Mouse (Mus musculus) CH12.LX (cell line): ENCODE results near the gene Tox2.

Experiments
- BHLHE40 ChIP-seq: IDR thresholded peaks from 2 replicates; pipeline ENCODE4 v1.6.1; 2011; ENCODE audit warnings: mild to moderate bottlenecking, low read depth, low read length, improper control_type of control experiment
- CTCF ChIP-seq, 2 experiments: IDR thresholded peaks in 1 of 2; conservative IDR thresholded peaks in 1 of 2; 2 replicates each; pipeline ENCODE4 v1.5.1; 2011 to 2012; ENCODE audit warnings: low read depth in 2 of 2, low read length in 2 of 2, improper control_type of control experiment in 1 of 2, inconsistent platforms in 1 of 2, mild to moderate bottlenecking in 1 of 2, moderate library complexity in 1 of 2
- EP300 ChIP-seq: IDR thresholded peaks from 2 replicates; pipeline ENCODE4 v1.6.1; 2011; ENCODE audit warnings: low read length, improper control_type of control experiment
- MAX ChIP-seq: IDR thresholded peaks from 2 replicates; pipeline ENCODE4 v1.6.1; 2011; ENCODE audit warnings: low read length, improper control_type of control experiment
- MAZ ChIP-seq: IDR thresholded peaks from 2 replicates; pipeline ENCODE4 v1.6.1; 2012; ENCODE audit warnings: low read depth, mild to moderate bottlenecking, inconsistent platforms, low read length, improper control_type of control experiment, moderate library complexity
- POLR2AphosphoS2 ChIP-seq: IDR thresholded peaks from 2 replicates; pipeline ENCODE4 v1.6.1; 2011; ENCODE audit warnings: low read depth, low read length, improper control_type of control experiment
- RAD21 ChIP-seq: IDR thresholded peaks from 2 replicates; pipeline ENCODE4 v1.6.1; 2011; ENCODE audit warnings: low read depth, mild to moderate bottlenecking, low read length, improper control_type of control experiment, moderate library complexity
- TCF12 ChIP-seq: IDR thresholded peaks from 2 replicates; pipeline ENCODE4 v1.6.1; 2014; ENCODE audit warnings: low read depth, mild to moderate bottlenecking, inconsistent platforms, low read length, improper control_type of control experiment
- USF2 ChIP-seq: conservative IDR thresholded peaks from 2 replicates; pipeline ENCODE4 v1.6.1; 2011; ENCODE audit warnings: low read depth, low read length, improper control_type of control experiment
- ZC3H11A ChIP-seq: IDR thresholded peaks from 2 replicates; pipeline ENCODE4 v1.6.1; 2012; ENCODE audit warnings: low read depth, mild to moderate bottlenecking, inconsistent platforms, low read length, improper control_type of control experiment
- ZMIZ1 ChIP-seq: IDR thresholded peaks from 2 replicates; pipeline ENCODE4 v1.6.1; 2012; ENCODE audit warnings: low read depth, mild to moderate bottlenecking, inconsistent platforms, low read length, improper control_type of control experiment
- ZNF384 ChIP-seq: IDR thresholded peaks from 2 replicates; pipeline ENCODE4 v1.6.1; 2012; ENCODE audit warnings: low read depth, low read length, improper control_type of control experiment, inconsistent platforms

GRCm38 (mm10) chr2:163158979-163159378 lies 43.9 kb upstream of the Tox2 start:
- TF ChIP-seq CTCF (conservative IDR thresholded peaks at IDR 0.05 in 1 of 2, IDR thresholded peaks at IDR 0.05 in 1 of 2; ENCODE audit: low read depth in 2 of 2, low read length in 2 of 2) (no peak), ZC3H11A (no peak), POLR2AphosphoS2 (no peak), BHLHE40 (no peak), MAZ (no peak), USF2 (no peak), TCF12 (no peak), ZMIZ1 (no peak), EP300 (no peak), ZNF384 (no peak), RAD21 (no peak), MAX (no peak)
